In the genomic region with DNA sequence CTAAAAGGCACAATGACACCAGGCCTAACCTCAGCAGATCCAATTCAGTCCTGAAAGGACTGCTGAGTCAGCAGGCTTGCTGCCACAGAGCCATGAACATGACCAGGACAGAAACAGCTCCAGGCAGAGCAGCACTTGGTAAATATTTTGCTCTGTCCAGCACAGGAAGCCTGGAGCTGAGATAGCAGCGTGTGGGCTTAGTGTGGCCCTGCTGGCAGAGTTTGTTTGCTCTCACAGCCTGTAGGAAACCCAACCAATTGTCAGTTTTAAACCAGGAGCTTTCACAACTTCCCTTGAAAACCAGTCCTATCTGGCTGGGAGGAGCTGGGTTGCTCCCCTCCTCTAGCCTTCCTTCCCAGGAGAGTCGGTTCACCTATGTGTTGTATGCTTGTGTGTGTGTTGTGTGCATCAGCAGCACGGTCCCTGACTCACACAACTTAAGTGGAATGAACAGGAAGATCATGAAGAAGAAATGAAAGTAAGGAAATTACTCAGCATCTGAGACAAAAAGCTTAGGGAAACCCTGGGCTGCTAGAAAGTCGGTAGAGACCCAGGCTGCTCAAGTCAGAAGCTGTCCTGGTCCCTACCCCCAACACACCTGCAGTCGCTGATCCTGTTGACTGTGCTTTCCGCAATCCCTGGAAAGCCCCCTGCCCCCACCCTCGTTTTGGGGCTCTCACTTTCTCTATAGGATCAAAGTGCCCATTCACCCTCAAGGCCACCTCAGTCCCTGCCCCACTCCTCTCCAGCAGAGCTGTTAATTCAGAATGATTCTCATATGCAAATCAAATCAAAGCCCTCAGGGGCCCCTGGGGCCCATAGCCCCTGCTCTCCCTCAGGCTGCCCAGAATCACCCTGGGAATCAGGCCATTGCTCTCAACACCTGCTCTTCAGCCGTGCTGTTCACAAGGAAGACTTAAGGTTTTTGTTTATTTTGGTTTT, we compare ENCODE assay signal across 8 mouse cellular contexts. TPM values are rescaled to one million over a fixed set of nuclear protein-coding genes. Genes with fewer than 3 reads are reported as not detected.
DNase-seq lines count a peak whose midpoint lies in the region; ATAC-seq and TF ChIP-seq lines count a peak whose summit lies in the region.

No protein-coding gene starts in this region.

- WGBS in hindbrain, embryonic 14.5 days: 9% methylated on average over 8 of the region's 8 CpGs
- 8% methylated on average over 8 of the region's 8 CpGs for WGBS in liver, embryonic 14.5 days (ENCODE audit: insufficient replicate concordance)

- TF ChIP-seq CTCF in liver, embryonic 14.5 days (IDR thresholded peaks at IDR 0.05; ENCODE audit: low read depth): no peak

- H3K27me3 ChIP-seq in hindbrain, embryonic 14.5 days (ENCODE audit: control insufficient read depth, insufficient read depth, low read length): no peaks in the 10 kb centered on the region
- no peaks in the 10 kb centered on the region for H3K27me3 ChIP-seq in liver, embryonic 14.5 days (ENCODE audit: control insufficient read depth, insufficient read depth, low read length)

- DNase-seq in 3T3-L1 (ENCODE audit: low read depth, low spot score): peak; percentile 50
- peak; percentile 44 for DNase-seq in CD4-positive, CD25-positive, alpha-beta regulatory T cell, adult 2 months (ENCODE audit: low read depth, low spot score)
- DNase-seq in hindbrain, embryonic 14.5 days (ENCODE audit: low spot score): no peak
- peak in 1 of 3 experiments; percentile 54 for DNase-seq in liver, embryonic 14.5 days (ENCODE audit: low read depth in 3 of 3, low spot score in 3 of 3)
- peak; percentile 73 for DNase-seq in skeletal muscle tissue, adult 2 months (ENCODE audit: low read depth, low spot score)
- no peak for DNase-seq in right cerebral cortex, postnatal 36 days (ENCODE audit: low spot score in 2 of 2)
- no peak for DNase-seq in left cerebral cortex, adult 9 months (ENCODE audit: low spot score in 2 of 2)

- peak; percentile 65 for ATAC-seq in erythroblast, adult 5-6 weeks (replicated peaks; ENCODE audit: low FRiP score, poor library complexity, severe bottlenecking)
- ATAC-seq in hindbrain, embryonic 14.5 days (ENCODE audit: low FRiP score): no peak
- ATAC-seq in liver, embryonic 14.5 days (ENCODE audit: insufficient read depth): peak; percentile 76

- H3K27ac ChIP-seq in hindbrain, embryonic 14.5 days: 0 out of 2 replicates have a peak overlapping the region, but pooled peaks have one; percentile 2
- H3K27ac ChIP-seq in liver, embryonic 14.5 days: peak overlapping the region; percentile 30

- no peak overlapping the region for H3K4me3 ChIP-seq in hindbrain, embryonic 14.5 days (replicated peaks; ENCODE audit: low read length)
- H3K4me3 ChIP-seq in liver, embryonic 14.5 days (ENCODE audit: insufficient read depth in 1 of 2, low read depth in 2 of 2, low read length in 2 of 2): no peak overlapping the region

- TF ChIP-seq EP300 in liver, embryonic 14.5 days (IDR thresholded peaks at IDR 0.05; ENCODE audit: low read depth): no peak

- no peak overlapping the region for H3K4me2 ChIP-seq in hindbrain, embryonic 14.5 days (replicated peaks)
- peak overlapping the region; percentile 23 for H3K4me2 ChIP-seq in liver, embryonic 14.5 days (ENCODE audit: low read depth)

- H3K9me3 ChIP-seq in hindbrain, embryonic 14.5 days (ENCODE audit: control insufficient read depth, low read length): no peaks in the 10 kb centered on the region
- no peaks in the 10 kb centered on the region for H3K9me3 ChIP-seq in liver, embryonic 14.5 days (ENCODE audit: control insufficient read depth, low read length)

- H3K9ac ChIP-seq in hindbrain, embryonic 14.5 days: 0 out of 2 replicates have a peak overlapping the region, but pooled peaks have one; percentile 11
- H3K9ac ChIP-seq in liver, embryonic 14.5 days (replicated peaks): 0 out of 2 replicates have a peak overlapping the region, but pooled peaks have one; percentile 19

- H3K36me3 ChIP-seq in hindbrain, embryonic 14.5 days (replicated peaks; ENCODE audit: control insufficient read depth, insufficient read depth): no peaks in the 10 kb centered on the region
- no peaks in the 10 kb centered on the region for H3K36me3 ChIP-seq in liver, embryonic 14.5 days (replicated peaks; ENCODE audit: control insufficient read depth, insufficient read depth, low read depth)

- H3K4me1 ChIP-seq in hindbrain, embryonic 14.5 days (replicated peaks; ENCODE audit: control insufficient read depth, insufficient read depth, low read length): 0 out of 2 replicates have a peak, but pooled peaks cover 5% of the 10 kb centered on the region
- H3K4me1 ChIP-seq in liver, embryonic 14.5 days (replicated peaks; ENCODE audit: control insufficient read depth in 2 of 2, insufficient read depth in 2 of 2, low read length in 1 of 2): peaks cover 18 to 45% of the 10 kb centered on the region in 2 experiments

RNA-seq across cellular contexts. Expression of a gene that starts 9.7 kb away (rescaled TPM):
- total RNA-seq in erythroblast, adult 5-6 weeks (2015; ENCODE audit: low replicate concordance): 35.7 and 44.5 TPM in 2 replicates
- total RNA-seq in erythroblast, adult 5-6 weeks (2017; ENCODE audit: low replicate concordance): 40.0 and 53.8 TPM in 2 replicates
- polyA plus RNA-seq in hindbrain, embryonic 14.5 days (2014; fragmentation: Nextera tagmentation; extraction: Ambion mirVana): 31.1 and 33.3 TPM in 2 replicates
- polyA plus RNA-seq in liver, embryonic 14.5 days (2012; rRNA removed): 9.7 and 16.2 TPM in 2 replicates
- 29.0 and 30.0 TPM in 2 replicates for polyA plus RNA-seq in liver, embryonic 14.5 days (2014; fragmentation: Nextera tagmentation; extraction: Ambion mirVana)

RNA-seq across cellular contexts. Expression of a gene that starts 22.0 kb away (rescaled TPM):
- total RNA-seq in erythroblast, adult 5-6 weeks (2015; ENCODE audit: low replicate concordance): 304 and 345 TPM in 2 replicates
- total RNA-seq in erythroblast, adult 5-6 weeks (2017; ENCODE audit: low replicate concordance): 128 and 153 TPM in 2 replicates
- 264 and 303 TPM in 2 replicates for polyA plus RNA-seq in hindbrain, embryonic 14.5 days (2014; fragmentation: Nextera tagmentation; extraction: Ambion mirVana)
- polyA plus RNA-seq in liver, embryonic 14.5 days (2012; rRNA removed): 457 and 805 TPM in 2 replicates
- 325 and 341 TPM in 2 replicates for polyA plus RNA-seq in liver, embryonic 14.5 days (2014; fragmentation: Nextera tagmentation; extraction: Ambion mirVana)

RNA-seq across cellular contexts. Expression of a gene that starts 44.2 kb away (rescaled TPM):
- total RNA-seq in erythroblast, adult 5-6 weeks (2015; ENCODE audit: low replicate concordance): 24.4 and 34.5 TPM in 2 replicates
- 72.0 and 131 TPM in 2 replicates for total RNA-seq in erythroblast, adult 5-6 weeks (2017; ENCODE audit: low replicate concordance)
- polyA plus RNA-seq in hindbrain, embryonic 14.5 days (2014; fragmentation: Nextera tagmentation; extraction: Ambion mirVana): 60.7 and 65.5 TPM in 2 replicates
- 40.2 and 49.0 TPM in 2 replicates for polyA plus RNA-seq in liver, embryonic 14.5 days (2012; rRNA removed)
- polyA plus RNA-seq in liver, embryonic 14.5 days (2014; fragmentation: Nextera tagmentation; extraction: Ambion mirVana): 71.2 and 79.5 TPM in 2 replicates

RNA-seq across cellular contexts. Expression of a gene that starts 58.8 kb away (rescaled TPM):
- 14.6 and 25.2 TPM in 2 replicates for total RNA-seq in erythroblast, adult 5-6 weeks (2015; ENCODE audit: low replicate concordance)
- 4.5 and 6.1 TPM in 2 replicates for total RNA-seq in erythroblast, adult 5-6 weeks (2017; ENCODE audit: low replicate concordance)
- 183 and 191 TPM in 2 replicates for polyA plus RNA-seq in hindbrain, embryonic 14.5 days (2014; fragmentation: Nextera tagmentation; extraction: Ambion mirVana)
- 26.5 and 29.2 TPM in 2 replicates for polyA plus RNA-seq in liver, embryonic 14.5 days (2012; rRNA removed)
- polyA plus RNA-seq in liver, embryonic 14.5 days (2014; fragmentation: Nextera tagmentation; extraction: Ambion mirVana): 30.6 and 36.8 TPM in 2 replicates

Comparison
In these comparisons a context has a peak if more than half of its experiments do, and no peak if none do; other contexts are left out.
1. DNase-seq: peak in 3T3-L1 (single experiment), CD4-positive, CD25-positive, alpha-beta regulatory T cell, adult 2 months (single experiment) and skeletal muscle tissue, adult 2 months (single experiment); none in hindbrain, embryonic 14.5 days (single experiment), right cerebral cortex, postnatal 36 days (0 of 2) and left cerebral cortex, adult 9 months (0 of 2).